ENCODE assay signal across 23 mouse cellular contexts in genomic region chr9:22677132-22677829, GRCm38 (mm10).
"Had no signal": no experiment of that assay in that cellular context is flagged by ENCODE, and none has a peak within 500 bp of the region (broad histone marks: within the 10 kb centered on the region; RNA-seq: fewer than 3 reads in every experiment).

No protein-coding gene starts in this region.

- ATAC-seq: hindbrain, postnatal 0 days; liver, embryonic 12.5 days had no signal

- DNase-seq: gastrocnemius, postnatal 14 days; gastrocnemius, postnatal 36 days; heart, adult 11 months; heart, adult 2 months; heart, postnatal 14 days; heart, postnatal 36 days; kidney, adult 18-20 months; kidney, adult 8-10 months; kidney, postnatal 14 days; kidney, postnatal 36 days; layer of hippocampus, adult 9-11 months; layer of hippocampus, postnatal 36 days; left cerebral cortex, postnatal 4 days had no signal

- H3K27ac ChIP-seq: heart, adult 2 months; heart, embryonic 13.5 days; heart, embryonic 15.5 days; hindbrain, embryonic 13.5 days; hindbrain, embryonic 15.5 days; hindbrain, postnatal 0 days; kidney, postnatal 0 days; limb, embryonic 13.5 days; limb, embryonic 15.5 days; liver, embryonic 12.5 days had no signal

- H3K4me2 ChIP-seq: heart, embryonic 11.5 days; heart, embryonic 13.5 days; heart, embryonic 15.5 days; hindbrain, embryonic 13.5 days; hindbrain, embryonic 15.5 days; limb, embryonic 13.5 days; limb, embryonic 15.5 days; liver, embryonic 12.5 days had no signal

- H3K9me3 ChIP-seq: heart, embryonic 13.5 days; heart, embryonic 15.5 days; hindbrain, embryonic 13.5 days; hindbrain, embryonic 15.5 days; limb, embryonic 13.5 days; limb, embryonic 15.5 days; liver, embryonic 12.5 days had no signal

- H3K4me3 ChIP-seq: heart, adult 2 months; heart, embryonic 13.5 days; heart, embryonic 15.5 days; hindbrain, embryonic 13.5 days; hindbrain, embryonic 15.5 days; limb, embryonic 13.5 days; limb, embryonic 15.5 days; liver, embryonic 12.5 days had no signal

- H3K4me1 ChIP-seq: heart, embryonic 15.5 days; limb, embryonic 13.5 days; limb, embryonic 15.5 days had no signal

- H3K9ac ChIP-seq: heart, embryonic 13.5 days; heart, embryonic 15.5 days; hindbrain, embryonic 13.5 days; hindbrain, embryonic 15.5 days; limb, embryonic 13.5 days; limb, embryonic 15.5 days; liver, embryonic 12.5 days had no signal

- H3K36me3 ChIP-seq: heart, embryonic 13.5 days; heart, embryonic 15.5 days; hindbrain, embryonic 13.5 days; hindbrain, embryonic 15.5 days; limb, embryonic 13.5 days; limb, embryonic 15.5 days; liver, embryonic 12.5 days had no signal

- H3K27me3 ChIP-seq: heart, embryonic 13.5 days; heart, embryonic 15.5 days; hindbrain, embryonic 13.5 days; hindbrain, embryonic 15.5 days; limb, embryonic 15.5 days; liver, embryonic 12.5 days had no signal
